Mouse (Mus musculus) stomach, postnatal 0 days (tissue): ENCODE measurements at regions not wholly inside any gene's neighbourhood (a gene's known extent, or its start where the extent isn't known, plus 50 kb on each side); places are given as distances from the start of the nearest gene placed in this dataset.

ENCODE experiments used
- CTCF ChIP-seq: IDR thresholded peaks from 2 replicates; pipeline ENCODE4 v1.5.1; 2016; ENCODE audit warnings: antibody characterized with exemption, low read depth, mild to moderate bottlenecking, moderate library complexity
- EP300 ChIP-seq: optimal IDR thresholded peaks from 2 replicates; pipeline ENCODE3; 2016; ENCODE audit warnings: antibody characterized with exemption

GRCm38 (mm10) chr15:62123756-62124155, 1200.9 kb upstream of the A1bg start:
- no peak for TF ChIP-seq CTCF
- TF ChIP-seq EP300 = no peak
